8 mouse cellular contexts compared by ENCODE assay signal in the genomic region with DNA sequence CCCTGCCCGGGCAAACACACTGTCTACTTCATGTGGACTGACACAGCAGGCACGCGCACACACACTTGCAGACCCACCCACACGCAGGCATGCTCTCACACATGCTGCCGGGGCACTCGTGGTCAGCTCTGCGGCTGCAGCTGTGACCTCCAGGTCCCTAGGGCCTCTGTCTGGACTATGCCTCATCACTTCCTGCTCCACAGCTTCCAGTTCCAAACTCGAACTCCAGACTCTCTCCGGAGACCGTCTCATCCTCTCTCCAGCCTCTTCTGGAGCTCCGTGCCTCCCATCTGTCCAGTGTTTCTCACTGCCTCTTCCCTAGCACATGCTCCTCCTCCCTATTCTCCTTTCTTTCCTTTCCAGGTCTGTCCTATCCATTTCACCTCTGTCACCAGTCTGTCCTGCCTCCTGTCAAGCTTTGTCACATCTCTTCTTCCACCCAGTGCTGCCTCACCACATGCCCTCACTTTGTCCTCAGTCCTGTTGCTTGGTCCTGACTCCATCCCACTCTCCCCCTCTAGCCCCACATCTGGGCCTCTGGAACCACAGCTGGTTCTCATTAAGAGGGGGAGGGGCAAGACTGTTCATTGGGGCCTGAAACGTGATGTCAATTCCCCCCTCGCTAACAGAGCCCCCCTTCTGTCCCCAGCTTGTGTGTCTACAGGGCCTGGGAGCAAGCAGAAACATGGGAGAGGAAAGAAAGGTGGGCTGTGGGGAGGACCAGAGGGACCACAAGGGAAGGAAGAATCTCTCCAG. TPM values are rescaled to one million over a fixed set of nuclear protein-coding genes. Genes with fewer than 3 reads are reported as not detected.
DNase-seq lines count a peak whose midpoint lies in the region; ATAC-seq and TF ChIP-seq lines count a peak whose summit lies in the region.

No protein-coding gene starts in this region.

- peak overlapping the region; percentile 81 for H3K27ac ChIP-seq in gastrocnemius, adult 2 months
- peak overlapping the region; percentile 72 for H3K27ac ChIP-seq in hindbrain, embryonic 13.5 days
- peak overlapping the region; percentile 6 for H3K27ac ChIP-seq in midbrain, embryonic 16.5 days (ENCODE audit: low read length)

- peak; percentile 44 for DNase-seq in urinary bladder, postnatal 14 days (ENCODE audit: low spot score)
- no peak for DNase-seq in urinary bladder, postnatal 10 days (ENCODE audit: low spot score)
- peak; percentile 84 for DNase-seq in gastrocnemius, adult 2 months
- peak; percentile 30 for DNase-seq in liver
- no peak for DNase-seq in cerebellum, postnatal 36 days
- no peak for DNase-seq in left cerebral cortex, postnatal 4 days

- H3K27me3 ChIP-seq in hindbrain, embryonic 13.5 days, result no peaks in the 10 kb centered on the region
- H3K27me3 ChIP-seq in midbrain, embryonic 16.5 days (ENCODE audit: control insufficient read depth, insufficient read depth, low read depth, low read length), result no peaks in the 10 kb centered on the region

- H3K36me3 ChIP-seq in hindbrain, embryonic 13.5 days, result peaks cover 69% of the 10 kb centered on the region
- H3K36me3 ChIP-seq in midbrain, embryonic 16.5 days (ENCODE audit: control insufficient read depth, insufficient read depth, low read length), result peaks cover 15% of the 10 kb centered on the region

- H3K4me2 ChIP-seq in hindbrain, embryonic 13.5 days, result peak overlapping the region; percentile 43
- peak overlapping the region; percentile 4 for H3K4me2 ChIP-seq in midbrain, embryonic 16.5 days (ENCODE audit: low read length)

- peak overlapping the region; percentile 66 for H3K9ac ChIP-seq in hindbrain, embryonic 13.5 days
- H3K9ac ChIP-seq in midbrain, embryonic 16.5 days (ENCODE audit: low read depth, low read length), result 0 out of 2 replicates have a peak overlapping the region, but pooled peaks have one; percentile 15

- H3K9me3 ChIP-seq in hindbrain, embryonic 13.5 days, result no peaks in the 10 kb centered on the region
- H3K9me3 ChIP-seq in midbrain, embryonic 16.5 days (replicated peaks; ENCODE audit: control insufficient read depth, low read length, poor library complexity, severe bottlenecking), result no peaks in the 10 kb centered on the region

- WGBS in hindbrain, embryonic 13.5 days, result 44% methylated on average over 13 of the region's 13 CpGs
- 58% methylated on average over 13 of the region's 13 CpGs for WGBS in midbrain, embryonic 16.5 days

- TF ChIP-seq CTCF in gastrocnemius, adult 2 months (IDR thresholded peaks at IDR 0.05), result no peak

- peak; percentile 43 for ATAC-seq in hindbrain, embryonic 13.5 days (ENCODE audit: low FRiP score)
- peak; percentile 24 for ATAC-seq in midbrain, embryonic 16.5 days

- intact Hi-C loops in gastrocnemius, adult 2 months (cut with DNase I), result no loop called here
- intact Hi-C loops in left cerebral cortex, postnatal 4 days (cut with DNase I), result no loop called here

- peaks cover 87% of the 10 kb centered on the region for H3K4me1 ChIP-seq in hindbrain, embryonic 13.5 days (replicated peaks)
- H3K4me1 ChIP-seq in midbrain, embryonic 16.5 days (ENCODE audit: control insufficient read depth, insufficient read depth, low read length), result peaks cover 59% of the 10 kb centered on the region

- peak overlapping the region; percentile 50 for H3K4me3 ChIP-seq in gastrocnemius, adult 2 months
- peak overlapping the region; percentile 14; the same call in 1 of the 2 replicates for H3K4me3 ChIP-seq in hindbrain, embryonic 13.5 days
- no peak overlapping the region for H3K4me3 ChIP-seq in midbrain, embryonic 16.5 days (ENCODE audit: low read depth, low read length)

RNA-seq across cellular contexts. Expression of a gene that starts 9.5 kb away (rescaled TPM):
- total RNA-seq in gastrocnemius, adult 2 months (2021), result 1 to 10 TPM; 2.1 to 5.0 TPM
- 15.8 and 16.1 TPM in 2 replicates for polyA plus RNA-seq in hindbrain, embryonic 13.5 days (2015; fragmentation: Nextera tagmentation; extraction: Ambion mirVana)
- polyA plus RNA-seq in midbrain, embryonic 16.5 days (2015; fragmentation: Nextera tagmentation; extraction: Ambion mirVana), result 12.5 and 14.3 TPM in 2 replicates
- total RNA-seq in left cerebral cortex, postnatal 4 days (2021), result 10 to 100 TPM; 84.6 to 90.6 TPM

RNA-seq across cellular contexts. Expression of a gene that starts 25.9 kb away (rescaled TPM):
- 10 to 100 TPM; 42.3 to 45.8 TPM for total RNA-seq in gastrocnemius, adult 2 months (2021)
- polyA plus RNA-seq in hindbrain, embryonic 13.5 days (2015; fragmentation: Nextera tagmentation; extraction: Ambion mirVana), result 39.9 and 46.8 TPM in 2 replicates
- 32.1 and 38.6 TPM in 2 replicates for polyA plus RNA-seq in midbrain, embryonic 16.5 days (2015; fragmentation: Nextera tagmentation; extraction: Ambion mirVana)
- 10 to 100 TPM; 16.0 to 24.7 TPM for total RNA-seq in left cerebral cortex, postnatal 4 days (2021)

RNA-seq across cellular contexts. Expression of a gene that starts 32.9 kb away (rescaled TPM):
- 100 to 1,000 TPM; 108 to 112 TPM for total RNA-seq in gastrocnemius, adult 2 months (2021)
- polyA plus RNA-seq in hindbrain, embryonic 13.5 days (2015; fragmentation: Nextera tagmentation; extraction: Ambion mirVana), result 210 and 219 TPM in 2 replicates
- 160 TPM in 2 replicates for polyA plus RNA-seq in midbrain, embryonic 16.5 days (2015; fragmentation: Nextera tagmentation; extraction: Ambion mirVana)
- 10 to 100 TPM; 76.5 to 87.4 TPM for total RNA-seq in left cerebral cortex, postnatal 4 days (2021)

RNA-seq across cellular contexts. Expression of a gene that starts 33.8 kb away (rescaled TPM):
- 100 to 1,000 TPM in 1 of 2 experiments, 10 to 100 TPM in 1; 78.6 to 100 TPM for total RNA-seq in gastrocnemius, adult 2 months (2021)
- polyA plus RNA-seq in hindbrain, embryonic 13.5 days (2015; fragmentation: Nextera tagmentation; extraction: Ambion mirVana), result 111 and 122 TPM in 2 replicates
- 76.5 and 78.4 TPM in 2 replicates for polyA plus RNA-seq in midbrain, embryonic 16.5 days (2015; fragmentation: Nextera tagmentation; extraction: Ambion mirVana)
- total RNA-seq in left cerebral cortex, postnatal 4 days (2021), result 100 to 1,000 TPM; 109 to 110 TPM

RNA-seq across cellular contexts. Expression of a gene that starts 40.8 kb away (rescaled TPM):
- total RNA-seq in gastrocnemius, adult 2 months (2021), result 10 to 100 TPM; 12.2 to 12.3 TPM
- 25.8 and 28.0 TPM in 2 replicates for polyA plus RNA-seq in hindbrain, embryonic 13.5 days (2015; fragmentation: Nextera tagmentation; extraction: Ambion mirVana)
- 22.4 and 23.4 TPM in 2 replicates for polyA plus RNA-seq in midbrain, embryonic 16.5 days (2015; fragmentation: Nextera tagmentation; extraction: Ambion mirVana)
- total RNA-seq in left cerebral cortex, postnatal 4 days (2021), result 10 to 100 TPM; 11.3 to 13.9 TPM

Comparison
In these comparisons a context has a peak if more than half of its experiments do, and no peak if none do; other contexts are left out.
1. DNase-seq: peak in urinary bladder, postnatal 14 days (single experiment), gastrocnemius, adult 2 months (single experiment) and liver (single experiment); none in urinary bladder, postnatal 10 days (single experiment), cerebellum, postnatal 36 days (0 of 2) and left cerebral cortex, postnatal 4 days (single experiment).
2. H3K27ac ChIP-seq: peak in every context shown above with its lines; median percentile 81 in gastrocnemius, adult 2 months; 72 in hindbrain, embryonic 13.5 days; 6 in midbrain, embryonic 16.5 days.
3. RNA of a gene that starts 9.5 kb away (total RNA-seq): 84.6 to 90.6 TPM in left cerebral cortex, postnatal 4 days; 2.1 to 5.0 TPM in gastrocnemius, adult 2 months; every median in the first group is over 10 times any median in the second.